In the genomic region with DNA sequence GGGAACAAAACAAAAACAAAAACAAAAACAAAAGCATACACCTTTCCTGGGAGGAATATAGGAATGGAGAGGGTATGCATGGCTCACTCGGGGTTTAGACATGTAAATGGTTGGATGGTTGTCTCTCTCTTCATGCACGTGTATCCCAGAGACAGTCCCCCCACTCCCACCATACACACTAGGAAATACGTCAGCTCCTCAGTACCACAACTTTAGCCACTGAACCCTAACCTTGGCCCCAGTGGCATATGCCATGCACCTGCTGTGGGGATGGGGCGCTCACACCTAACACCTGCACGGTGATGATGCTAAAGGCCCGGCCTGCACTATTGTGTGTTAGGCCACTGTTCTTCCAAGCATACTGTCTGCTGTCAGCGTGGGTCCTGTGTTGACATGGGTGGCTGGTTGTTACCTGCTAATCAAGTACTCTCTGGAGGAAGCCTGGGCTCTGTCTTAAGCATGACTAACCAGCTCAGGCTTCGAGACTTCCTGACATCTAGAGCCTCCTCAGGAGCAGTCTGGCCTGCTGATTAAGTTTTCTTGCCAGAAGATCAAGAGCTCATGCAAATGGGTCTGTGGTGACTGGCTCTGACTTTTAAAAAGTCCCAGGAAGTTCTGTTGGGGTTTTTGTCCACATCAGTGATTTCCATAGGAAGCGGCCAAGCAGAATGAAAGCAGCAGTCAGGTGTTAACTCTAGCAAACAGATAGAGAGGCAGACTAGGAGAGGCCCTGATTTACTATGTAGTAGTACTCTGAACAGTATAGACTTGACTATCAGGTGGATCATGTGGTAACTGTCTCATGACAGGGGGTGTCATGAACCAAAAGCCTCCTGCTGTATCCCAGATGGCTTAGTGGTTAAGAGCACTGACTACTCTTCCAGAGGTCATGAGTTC, we compare ENCODE assay signal across 1 mouse cellular context.
TF ChIP-seq lines count a peak whose summit lies in the region.

No protein-coding gene starts in this region.

TF ChIP-seq in CH12.LX, 34 proteins besides CTCF, POLR2A, EP300 and RAD21 (continued from another document):
- TF ChIP-seq KAT2A (IDR thresholded peaks at IDR 0.05; ENCODE audit: insufficient replicate concordance, low read length) = 0 out of 2 replicates have a peak, but pooled peaks have one; percentile 12
- no peak; the same call in 1 of the 2 replicates for TF ChIP-seq JUN (IDR thresholded peaks at IDR 0.05; ENCODE audit: insufficient read depth, low read depth, low read length)
- TF ChIP-seq TBP (conservative IDR thresholded peaks at IDR 0.05; ENCODE audit: low read depth, low read length) = peak; percentile 93
- TF ChIP-seq NELFE (IDR thresholded peaks at IDR 0.05; ENCODE audit: low read depth, low read length) = peak; percentile 8; the same call in 1 of the 2 replicates
